Mouse (Mus musculus) intestine, embryonic 16.5 days (tissue): Measurements from ENCODE around the gene Aebp2. TPM values are rescaled to one million over a fixed set of nuclear protein-coding genes. Genes with fewer than 3 reads are reported as not detected.
A peak's percentile ranks its signal among the peaks of the same experiment; 100 is the strongest.
"Not testable (repeated sequence)": the region's sequence is repeated elsewhere in the genome, so short reads cannot be mapped to it uniquely, and the experiment has no call there.

Source experiments
- ATAC-seq: fragments of 200-750 bp; cut with Nextera tagmentation; 2 replicates; pipeline ENCODE4 v1.8.0; 2017; ENCODE audit warnings: moderate TSS enrichment, moderate library complexity
- H3K27ac ChIP-seq: fragments of 300-500 bp; sonication (generic); 2 replicates; pipeline ENCODE4 v1.5.1; 2014; ENCODE audit warnings: mild to moderate bottlenecking, low read length
- H3K27me3 ChIP-seq: fragments of 300-500 bp; sonication (generic); replicated peaks from 2 replicates; pipeline ENCODE4 v1.6.1; 2014; ENCODE audit warnings: low read length, control low read depth, mixed read lengths; ENCODE audit not compliant: control insufficient read depth, insufficient read depth
- H3K36me3 ChIP-seq: fragments of 300-500 bp; sonication (generic); 2 replicates; pipeline ENCODE4 v1.6.1; 2014; ENCODE audit warnings: low read length, control low read depth; ENCODE audit not compliant: control insufficient read depth, insufficient read depth
- H3K4me1 ChIP-seq: fragments of 300-500 bp; sonication (generic); 2 replicates; pipeline ENCODE4 v1.6.1; 2014; ENCODE audit warnings: low read length, control low read depth, mixed read lengths; ENCODE audit not compliant: control insufficient read depth, insufficient read depth
- H3K4me2 ChIP-seq: fragments of 300-500 bp; sonication (generic); 2 replicates; pipeline ENCODE4 v1.6.1; 2014; ENCODE audit warnings: low read depth, low read length, control low read depth
- H3K4me3 ChIP-seq: fragments of 300-500 bp; sonication (generic); 2 replicates; pipeline ENCODE4 v1.5.1; 2014; ENCODE audit warnings: mild to moderate bottlenecking, low read length
- H3K9ac ChIP-seq: fragments of 300-500 bp; sonication (generic); 2 replicates; pipeline ENCODE4 v1.6.1; 2014; ENCODE audit warnings: low read depth, low read length
- H3K9me3 ChIP-seq: fragments of 300-500 bp; sonication (generic); 2 replicates; pipeline ENCODE4 v1.6.1; 2016; ENCODE audit warnings: low read length, control low read depth; ENCODE audit not compliant: control insufficient read depth
- WGBS: fragments of 180-500 bp; shearing (Covaris S2); extraction: QIAGEN DNeasy Blood & Tissue Kit; methylation state at CpG from one replicate; pipeline ENCODE4 v1.1.7; 2014; 5-methylcytosine and 5-hydroxymethylcytosine counted together
- polyA plus RNA-seq: library from polyadenylated mRNA; unstranded; fragments of >200 nt; fragmentation: Nextera tagmentation; extraction: Ambion mirVana; gene quantifications from 2 replicates; pipeline ENCODE4 v1.2.1, GENCODE M21; 2015

The Aebp2 gene
- polyA plus RNA-seq, result 6.4 and 7.3 TPM in 2 replicates

DNA sequence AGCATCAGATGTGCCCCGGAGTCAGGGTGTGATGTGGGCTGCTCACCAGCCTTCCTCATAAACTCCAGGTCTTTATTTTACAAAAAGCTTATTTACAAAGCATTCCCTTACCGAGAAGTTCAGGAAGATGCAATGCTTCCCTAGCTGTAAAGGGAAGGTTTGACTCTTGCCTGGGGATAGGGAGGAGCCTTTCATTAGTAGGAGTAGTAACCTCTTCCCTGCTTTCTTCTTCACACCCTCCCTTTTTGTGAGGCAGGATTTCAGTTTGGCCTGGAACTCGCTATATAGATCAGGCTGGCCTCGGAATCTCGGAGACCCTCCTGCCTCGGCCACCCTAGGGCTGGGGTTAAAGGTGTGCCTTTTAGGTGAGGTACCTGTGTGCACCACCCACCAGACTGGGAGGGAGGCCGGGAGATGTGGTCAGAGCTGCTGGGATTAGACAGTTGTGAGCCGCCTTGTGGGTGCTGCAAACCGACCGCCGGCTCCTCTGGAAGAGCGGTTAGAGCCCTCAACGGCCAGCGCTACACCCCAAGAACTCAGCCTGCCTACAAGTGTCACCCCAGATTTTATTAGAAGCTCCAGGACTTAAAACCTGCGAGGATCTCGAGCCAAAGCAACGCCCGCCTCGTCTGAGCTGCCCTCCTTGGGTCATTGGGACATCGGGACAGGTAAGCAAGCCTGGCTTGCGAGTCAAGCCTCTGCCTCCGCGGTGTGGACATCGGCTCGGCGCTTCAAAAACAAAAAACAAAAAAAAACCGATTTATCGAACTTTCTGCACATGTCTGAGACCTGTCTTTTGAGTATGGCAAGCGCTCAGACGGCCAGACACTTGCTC is at the start of gene Aebp2:
Gene Aebp2, plus strand, starts transcription at position 273 of the 835 bp plus-strand sequence.
- Histone ChIP-seq H3K36me3 (no peaks in the 10 kb centered on the region), H3K27me3 (no peaks in the 10 kb centered on the region), H3K4me2 (peak within 1 kb of the TSS; percentile 77), H3K4me3 (peak within 1 kb of the TSS; percentile 93), H3K9me3 (no peaks in the 10 kb centered on the region), H3K4me1 (peaks cover 18% of the 10 kb centered on the region), H3K27ac (peak within 1 kb of the TSS; percentile 96), H3K9ac (peak within 1 kb of the TSS; percentile 98)
- ATAC-seq, result no peak; the same call in none of the 2 replicates
- WGBS, result 49% methylated on average over 30 of the region's 30 CpGs

- peaks cover 14% of the 10 kb centered on the region for H3K36me3 ChIP-seq
- WGBS, result 87% methylated on average over 3 of the region's 3 CpGs
These were observed 47.5 kb upstream of the Aebp2 start for GRCm38 (mm10) chr6:140574943-140575342.

GRCm38 (mm10) chr6:140576133-140576532 is 46.3 kb upstream of the Aebp2 start:
- Histone ChIP-seq H3K4me1 (no peaks in the 10 kb centered on the region), H3K4me2 (no peak overlapping the region), H3K27me3 (no peaks in the 10 kb centered on the region), H3K27ac (no peak overlapping the region), H3K36me3 (peaks cover 14% of the 10 kb centered on the region), H3K9ac (no peak overlapping the region), H3K4me3 (no peak overlapping the region), H3K9me3 (no peaks in the 10 kb centered on the region)
- 63% methylated on average over 8 of the region's 8 CpGs for WGBS
- ATAC-seq, result no peak

More at GRCm38 (mm10) chr6:140574943-140575342, 47.5 kb upstream of the Aebp2 start:
- no peaks in the 10 kb centered on the region for H3K4me1 ChIP-seq
- H3K27ac ChIP-seq, result no peak overlapping the region
- H3K4me3 ChIP-seq, result no peak overlapping the region
- no peaks in the 10 kb centered on the region for H3K9me3 ChIP-seq
- H3K27me3 ChIP-seq, result no peaks in the 10 kb centered on the region
- no peak overlapping the region for H3K9ac ChIP-seq
- no peak overlapping the region for H3K4me2 ChIP-seq
- ATAC-seq, result no peak

- ATAC-seq, result peak; percentile 56; the same call in 1 of the 2 replicates
- Histone ChIP-seq H3K9me3 (no peaks in the 10 kb centered on the region), H3K4me2 (no peak overlapping the region), H3K27me3 (no peaks in the 10 kb centered on the region), H3K27ac (no peak overlapping the region), H3K4me1 (no peaks in the 10 kb centered on the region), H3K36me3 (peaks cover 14% of the 10 kb centered on the region), H3K4me3 (no peak overlapping the region), H3K9ac (no peak overlapping the region)
- WGBS, result 58% methylated on average over 18 of the region's 18 CpGs
These were observed 45.3 kb upstream of the Aebp2 start for GRCm38 (mm10) chr6:140576961-140577821.

DNA sequence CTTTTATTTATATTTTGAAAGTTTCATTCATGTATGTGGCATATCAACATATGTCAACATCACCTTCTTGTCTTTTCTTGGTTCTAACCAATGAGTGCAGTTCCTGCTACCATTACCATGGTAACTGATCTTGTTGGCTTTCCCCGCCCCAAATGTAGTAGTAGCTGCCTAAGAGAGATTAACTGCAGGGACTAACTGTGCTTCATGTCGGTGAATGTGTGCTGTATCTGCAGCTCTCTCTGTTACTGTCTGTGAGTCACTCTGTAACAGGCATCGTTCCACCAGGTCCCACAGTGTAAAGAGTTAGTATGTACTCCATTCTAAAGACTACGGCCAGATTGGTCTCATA is 44.7 kb upstream of the Aebp2 start:
- no peak for ATAC-seq

GRCm38 (mm10) chr6:140578985-140579384 is 43.5 kb upstream of the Aebp2 start:
- ATAC-seq, H3K4me3 ChIP-seq, H3K4me2 ChIP-seq, H3K9ac ChIP-seq, H3K9me3 ChIP-seq, H3K27ac ChIP-seq, H3K4me1 ChIP-seq, H3K27me3 ChIP-seq: not testable (repeated sequence)
- H3K36me3 ChIP-seq, result peaks cover 18% of the 10 kb centered on the region

More for the DNA sequence above, 44.7 kb upstream of the Aebp2 start:
- Histone ChIP-seq H3K36me3 (peaks cover 14% of the 10 kb centered on the region), H3K9ac (no peak overlapping the region), H3K27ac (no peak overlapping the region), H3K9me3 (no peaks in the 10 kb centered on the region), H3K4me2 (no peak overlapping the region), H3K27me3 (no peaks in the 10 kb centered on the region), H3K4me3 (no peak overlapping the region), H3K4me1 (no peaks in the 10 kb centered on the region)
- WGBS, result 93% methylated on average over 4 of the region's 4 CpGs

GRCm38 (mm10) chr6:140580170-140580569 is 42.3 kb upstream of the Aebp2 start:
- no peaks in the 10 kb centered on the region for H3K4me1 ChIP-seq
- H3K4me2 ChIP-seq, result no peak overlapping the region
- H3K36me3 ChIP-seq, result peaks cover 13% of the 10 kb centered on the region
- H3K9me3 ChIP-seq, result no peaks in the 10 kb centered on the region
- WGBS, result 83% methylated on average over 4 of the region's 4 CpGs
- no peak overlapping the region for H3K4me3 ChIP-seq
- no peak for ATAC-seq
- no peak overlapping the region for H3K9ac ChIP-seq
- H3K27ac ChIP-seq, result no peak overlapping the region
- no peaks in the 10 kb centered on the region for H3K27me3 ChIP-seq

- no peaks in the 10 kb centered on the region for H3K27me3 ChIP-seq
- H3K27ac ChIP-seq, result no peak overlapping the region
- no peak for ATAC-seq
- H3K4me3 ChIP-seq, result no peak overlapping the region
- no peak overlapping the region for H3K4me2 ChIP-seq
- H3K9ac ChIP-seq, result no peak overlapping the region
- H3K9me3 ChIP-seq, result no peaks in the 10 kb centered on the region
- peaks cover 17% of the 10 kb centered on the region for H3K36me3 ChIP-seq
- 80% methylated on average over 8 of the region's 8 CpGs for WGBS
- H3K4me1 ChIP-seq, result no peaks in the 10 kb centered on the region
These were observed 35.7 kb upstream of the Aebp2 start for GRCm38 (mm10) chr6:140586714-140587259.

- Histone ChIP-seq H3K4me3 (no peak overlapping the region), H3K9ac (no peak overlapping the region), H3K4me2 (no peak overlapping the region), H3K9me3 (no peaks in the 10 kb centered on the region), H3K36me3 (peaks cover 19% of the 10 kb centered on the region), H3K27ac (no peak overlapping the region), H3K4me1 (peaks cover 7% of the 10 kb centered on the region), H3K27me3 (no peaks in the 10 kb centered on the region)
- WGBS, result 84% methylated on average over 5 of the region's 5 CpGs
- ATAC-seq, result no peak
These were observed 31.1 kb upstream of the Aebp2 start for GRCm38 (mm10) chr6:140591331-140591730.
